Mouse (Mus musculus) liver, embryonic 14.5 days (tissue): ENCODE data around the gene Cntnap4.

Experiments used
- CTCF ChIP-seq: IDR thresholded peaks from 2 replicates; pipeline ENCODE4 v1.5.1; 2016; ENCODE audit warnings: antibody characterized with exemption, low read depth, control low read depth
- EP300 ChIP-seq: IDR thresholded peaks from 2 replicates; pipeline ENCODE4 v1.6.1; 2016; ENCODE audit warnings: antibody characterized with exemption, low read depth

DNA sequence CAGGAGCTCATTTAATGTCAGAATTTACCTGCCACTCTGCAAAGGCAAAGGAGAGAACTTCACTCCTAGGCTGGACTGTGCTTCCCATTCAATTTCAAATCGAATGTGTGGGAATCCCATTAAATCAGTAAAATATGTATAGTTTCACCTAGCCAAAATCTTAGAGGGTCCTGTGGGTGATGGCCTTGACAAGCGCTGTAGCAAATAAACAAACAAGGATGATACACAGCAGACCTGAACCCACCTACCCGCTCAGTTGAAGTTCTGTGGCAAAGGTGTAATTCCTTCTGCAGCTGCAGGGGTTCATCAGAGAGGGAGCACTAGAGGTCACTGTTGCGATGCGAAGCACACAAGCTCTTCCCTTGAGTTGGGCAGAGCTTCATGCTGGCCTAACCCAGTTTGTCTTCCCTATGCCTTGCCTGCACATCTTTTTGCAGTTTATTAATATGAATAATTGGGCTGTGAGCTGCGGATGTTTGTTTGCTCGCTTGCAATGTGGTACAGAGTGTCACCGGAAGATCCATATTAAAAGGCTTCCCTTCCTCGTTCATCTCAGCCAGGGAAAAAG is 1.6 kb downstream of the Cntnap4 start:
- TF ChIP-seq CTCF (peak; percentile 22; the same call in 1 of the 2 replicates), EP300 (no peak)
